Mouse (Mus musculus) hindbrain, embryonic 16.5 days (tissue): ENCODE data around the gene E2f6. TPM values are rescaled to one million over a fixed set of nuclear protein-coding genes. Genes with fewer than 3 reads are reported as not detected.

Source experiments
- ATAC-seq: fragments of 200-750 bp; cut with Nextera tagmentation; 2 replicates; pipeline ENCODE4 v1.8.0; 2017; ENCODE audit warnings: moderate TSS enrichment, moderate library complexity
- H3K27ac ChIP-seq: fragments of 300-500 bp; sonication (generic); 2 replicates; pipeline ENCODE4 v1.5.1; 2014; ENCODE audit warnings: low read depth, mild to moderate bottlenecking, control low read depth, low read length, moderate library complexity
- H3K27me3 ChIP-seq: fragments of 300-500 bp; sonication (generic); replicated peaks from 2 replicates; pipeline ENCODE4 v1.6.1; 2014; ENCODE audit warnings: low read length; ENCODE audit not compliant: control insufficient read depth, insufficient read depth
- H3K36me3 ChIP-seq: fragments of 300-500 bp; sonication (generic); 2 replicates; pipeline ENCODE4 v1.6.1; 2014; ENCODE audit warnings: mild to moderate bottlenecking, low read length, moderate library complexity, mixed read lengths; ENCODE audit not compliant: control insufficient read depth, insufficient read depth
- H3K4me1 ChIP-seq: fragments of 300-500 bp; sonication (generic); 2 replicates; pipeline ENCODE4 v1.6.1; 2014; ENCODE audit warnings: low read depth, low read length; ENCODE audit not compliant: control insufficient read depth, insufficient read depth
- H3K4me2 ChIP-seq: fragments of 300-500 bp; sonication (generic); 2 replicates; pipeline ENCODE4 v1.6.1; 2014; ENCODE audit warnings: mild to moderate bottlenecking, low read length, control low read depth, moderate library complexity
- H3K4me3 ChIP-seq: fragments of 300-500 bp; sonication (generic); 2 replicates; pipeline ENCODE4 v1.5.1; 2014; ENCODE audit warnings: mild to moderate bottlenecking, low read length, control low read depth, moderate library complexity
- H3K9ac ChIP-seq: fragments of 300-500 bp; sonication (generic); 2 replicates; pipeline ENCODE4 v1.6.1; 2014; ENCODE audit warnings: low read depth, mild to moderate bottlenecking, control low read depth, low read length, moderate library complexity
- H3K9me3 ChIP-seq: fragments of 300-500 bp; sonication (generic); 2 replicates; pipeline ENCODE4 v1.6.1; 2014; ENCODE audit warnings: mild to moderate bottlenecking, low read length, moderate library complexity; ENCODE audit not compliant: control insufficient read depth
- WGBS: fragments of 180-500 bp; shearing (Covaris S2); extraction: QIAGEN DNeasy Blood & Tissue Kit; methylation state at CpG from one replicate; pipeline ENCODE4 v1.1.7; 2014; 5-methylcytosine and 5-hydroxymethylcytosine counted together
- polyA plus RNA-seq: library from polyadenylated mRNA; unstranded; fragments of >200 nt; fragmentation: Nextera tagmentation; extraction: Ambion mirVana; gene quantifications from 2 replicates; pipeline ENCODE4 v1.2.1, GENCODE M21; 2015

Gene E2f6
- polyA plus RNA-seq, 1 experiment from 2014 or later: 28.9 TPM

- Histone ChIP-seq H3K27ac (no peak overlapping the region), H3K4me3 (no peak overlapping the region), H3K4me1 (peaks cover 15% of the 10 kb centered on the region), H3K27me3 (no peaks in the 10 kb centered on the region), H3K4me2 (no peak overlapping the region), H3K9ac (no peak overlapping the region), H3K9me3 (no peaks in the 10 kb centered on the region), H3K36me3 (no peaks in the 10 kb centered on the region)
- no peak for ATAC-seq
- 77% methylated on average over 11 of the region's 11 CpGs for WGBS
Observed at GRCm38 (mm10) chr12:16853431-16854165, 42.8 kb downstream of the E2f6 start.

GRCm38 (mm10) chr12:16855632-16856305, 45.0 kb downstream of the E2f6 start:
- peak; percentile 97 for ATAC-seq
- Histone ChIP-seq H3K27me3 (no peaks in the 10 kb centered on the region), H3K9me3 (no peaks in the 10 kb centered on the region), H3K27ac (peak overlapping the region; percentile 74), H3K9ac (no peak overlapping the region), H3K4me1 (peaks cover 11% of the 10 kb centered on the region), H3K4me2 (peak overlapping the region; percentile 2), H3K36me3 (no peaks in the 10 kb centered on the region), H3K4me3 (no peak overlapping the region)
- 7% methylated on average over 6 of the region's 6 CpGs for WGBS

- Histone ChIP-seq H3K4me1 (peaks cover 10% of the 10 kb centered on the region; the same call in 1 of the 2 replicates), H3K9me3 (no peaks in the 10 kb centered on the region), H3K4me3 (no peak overlapping the region), H3K9ac (no peak overlapping the region), H3K4me2 (no peak overlapping the region; the same call in 1 of the 2 replicates), H3K27ac (peak overlapping the region; percentile 74), H3K27me3 (no peaks in the 10 kb centered on the region), H3K36me3 (no peaks in the 10 kb centered on the region)
- WGBS: 33% methylated on average over 2 of the region's 2 CpGs
- ATAC-seq: peak; percentile 63
Observed at GRCm38 (mm10) chr12:16856306-16856679, 45.5 kb downstream of the E2f6 start.

- H3K36me3 ChIP-seq: no peaks in the 10 kb centered on the region
- H3K4me1 ChIP-seq: peaks cover 10% of the 10 kb centered on the region; the same call in 1 of the 2 replicates
- H3K9ac ChIP-seq: no peak overlapping the region
- no peak overlapping the region for H3K4me3 ChIP-seq
- H3K27me3 ChIP-seq: no peaks in the 10 kb centered on the region
- ATAC-seq: no peak
- H3K27ac ChIP-seq: no peak overlapping the region
- no peak overlapping the region for H3K4me2 ChIP-seq
- 86% methylated on average over 4 of the region's 4 CpGs for WGBS
- no peaks in the 10 kb centered on the region for H3K9me3 ChIP-seq
Observed at GRCm38 (mm10) chr12:16858081-16858480, 47.3 kb downstream of the E2f6 start.

GRCm38 (mm10) chr12:16859781-16860180, 49.0 kb downstream of the E2f6 start:
- H3K4me3 ChIP-seq: no peak overlapping the region
- no peaks in the 10 kb centered on the region for H3K27me3 ChIP-seq
- WGBS: 89% methylated on average over 2 of the region's 2 CpGs
- no peaks in the 10 kb centered on the region for H3K36me3 ChIP-seq
- H3K27ac ChIP-seq: no peak overlapping the region
- ATAC-seq: no peak
- H3K9me3 ChIP-seq: no peaks in the 10 kb centered on the region
- H3K9ac ChIP-seq: no peak overlapping the region
- no peak overlapping the region for H3K4me2 ChIP-seq
- peaks cover 10% of the 10 kb centered on the region; the same call in 1 of the 2 replicates for H3K4me1 ChIP-seq

- WGBS: 77% methylated on average over 1 of the region's 1 CpGs
Observed at GRCm38 (mm10) chr12:16860533-16860932, 49.8 kb downstream of the E2f6 start.

DNA sequence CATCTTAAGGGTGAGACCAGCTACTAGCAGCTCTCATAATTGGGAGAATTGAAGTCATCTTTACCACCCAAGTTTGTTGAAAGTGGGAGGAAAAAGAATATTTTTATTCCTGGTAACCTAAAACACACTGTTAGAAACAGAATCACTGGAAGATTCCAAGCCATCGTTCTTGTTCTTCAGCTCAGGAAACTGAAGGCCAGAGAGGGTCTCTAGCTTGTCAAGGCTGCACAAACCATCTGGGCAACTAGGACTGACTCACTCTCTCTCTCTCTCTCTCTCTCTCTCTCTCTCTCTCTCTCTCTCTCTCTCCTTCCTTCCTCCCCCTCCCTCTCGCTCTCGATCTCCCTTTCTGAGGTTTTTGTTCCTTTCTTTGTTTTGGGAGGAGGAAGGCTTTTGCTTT, 50.2 kb downstream of the E2f6 start:
- no peak for ATAC-seq
- H3K4me2 ChIP-seq: no peak overlapping the region
- peaks cover 4% of the 10 kb centered on the region; the same call in 1 of the 2 replicates for H3K4me1 ChIP-seq

More at GRCm38 (mm10) chr12:16860533-16860932, 49.8 kb downstream of the E2f6 start:
- H3K4me1 ChIP-seq: peaks cover 7% of the 10 kb centered on the region; the same call in 1 of the 2 replicates
- H3K36me3 ChIP-seq: no peaks in the 10 kb centered on the region
- H3K4me2 ChIP-seq: no peak overlapping the region
- no peak for ATAC-seq
- H3K27me3 ChIP-seq: no peaks in the 10 kb centered on the region
- no peaks in the 10 kb centered on the region for H3K9me3 ChIP-seq
- no peak overlapping the region for H3K27ac ChIP-seq
- no peak overlapping the region for H3K9ac ChIP-seq
- H3K4me3 ChIP-seq: no peak overlapping the region

DNA sequence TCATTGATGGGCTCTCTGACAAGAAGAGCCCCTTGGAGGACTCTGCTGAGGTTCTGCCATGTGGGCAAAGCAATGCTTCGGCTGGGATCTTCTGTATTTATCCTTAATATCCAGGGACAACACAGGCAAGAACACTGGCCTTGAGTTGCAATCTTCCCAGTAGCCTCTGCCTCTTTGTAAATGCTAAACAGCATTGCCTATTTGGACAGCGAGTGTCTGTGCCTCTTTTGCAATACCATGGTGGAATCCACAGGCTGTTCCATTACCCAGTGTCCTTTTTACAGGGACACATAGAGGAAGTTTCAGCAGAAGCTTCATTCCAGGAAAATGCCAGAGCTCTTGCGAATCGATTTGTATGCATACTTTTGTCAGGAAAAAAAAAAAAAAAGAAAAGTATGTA, 53.7 kb downstream of the E2f6 start:
- Histone ChIP-seq H3K9me3 (no peaks in the 10 kb centered on the region), H3K4me3 (no peak overlapping the region), H3K27me3 (no peaks in the 10 kb centered on the region), H3K4me1 (no peaks in the 10 kb centered on the region), H3K36me3 (no peaks in the 10 kb centered on the region), H3K4me2 (no peak overlapping the region), H3K27ac (no peak overlapping the region), H3K9ac (no peak overlapping the region)
- ATAC-seq: no peak
- WGBS: 91% methylated on average over 4 of the region's 4 CpGs

More for the DNA sequence above, 50.2 kb downstream of the E2f6 start:
- Histone ChIP-seq H3K36me3 (no peaks in the 10 kb centered on the region), H3K9ac (no peak overlapping the region), H3K27me3 (no peaks in the 10 kb centered on the region), H3K9me3 (no peaks in the 10 kb centered on the region), H3K27ac (no peak overlapping the region), H3K4me3 (no peak overlapping the region)
- 71% methylated on average over 3 of the region's 3 CpGs for WGBS

- H3K4me1 ChIP-seq: peaks cover 8% of the 10 kb centered on the region
- no peak overlapping the region for H3K4me2 ChIP-seq
- H3K27me3 ChIP-seq: no peaks in the 10 kb centered on the region
- H3K9me3 ChIP-seq: no peaks in the 10 kb centered on the region
- no peak overlapping the region for H3K27ac ChIP-seq
- no peak overlapping the region for H3K4me3 ChIP-seq
- no peak overlapping the region for H3K9ac ChIP-seq
- 82% methylated on average over 3 of the region's 3 CpGs for WGBS
- H3K36me3 ChIP-seq: no peaks in the 10 kb centered on the region
- ATAC-seq: no peak
Observed at GRCm38 (mm10) chr12:16865871-16866270, 55.1 kb downstream of the E2f6 start.
